Mouse (Mus musculus): ENCODE results near the gene Diexf.

The Diexf gene

DNA sequence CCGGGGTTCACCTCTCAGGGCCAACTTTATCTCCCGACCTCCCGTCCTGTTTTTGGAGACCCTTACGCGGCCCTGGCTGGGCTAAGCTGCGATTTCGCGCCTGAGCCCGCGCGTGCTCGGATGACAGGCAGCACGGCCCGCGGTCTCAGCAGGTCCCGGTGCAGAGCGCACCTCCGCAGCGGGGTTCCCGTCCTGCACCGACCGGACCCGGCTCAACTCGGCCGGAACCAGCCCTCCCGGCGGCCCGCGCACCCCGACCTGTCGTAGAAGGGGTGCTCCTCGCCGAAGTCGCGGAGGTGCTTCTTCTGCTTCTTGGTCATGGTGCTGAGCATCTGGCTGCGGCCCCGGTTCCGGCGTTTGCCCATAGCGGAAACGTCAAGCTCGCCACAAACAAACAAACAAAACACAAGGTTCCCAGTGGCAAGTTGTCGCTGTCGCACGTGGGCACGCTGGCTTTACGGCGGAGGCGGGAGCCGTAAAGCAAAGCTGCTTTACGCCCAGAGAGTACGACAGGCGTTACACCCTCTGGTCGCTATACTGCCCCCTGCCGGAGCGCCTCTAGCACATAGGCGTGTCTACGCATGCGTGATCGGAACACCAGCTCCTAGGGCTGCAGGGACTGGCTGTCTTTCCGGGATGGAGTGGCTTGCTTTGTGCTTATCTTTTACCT is at the start of gene Diexf:
Diexf (minus strand) TSS at position 487 of the 670 bp plus-strand sequence.
- peak; percentile 98 to 99 for DNase-seq (ENCODE audit: low spot score in 2 of 2)

DNA sequence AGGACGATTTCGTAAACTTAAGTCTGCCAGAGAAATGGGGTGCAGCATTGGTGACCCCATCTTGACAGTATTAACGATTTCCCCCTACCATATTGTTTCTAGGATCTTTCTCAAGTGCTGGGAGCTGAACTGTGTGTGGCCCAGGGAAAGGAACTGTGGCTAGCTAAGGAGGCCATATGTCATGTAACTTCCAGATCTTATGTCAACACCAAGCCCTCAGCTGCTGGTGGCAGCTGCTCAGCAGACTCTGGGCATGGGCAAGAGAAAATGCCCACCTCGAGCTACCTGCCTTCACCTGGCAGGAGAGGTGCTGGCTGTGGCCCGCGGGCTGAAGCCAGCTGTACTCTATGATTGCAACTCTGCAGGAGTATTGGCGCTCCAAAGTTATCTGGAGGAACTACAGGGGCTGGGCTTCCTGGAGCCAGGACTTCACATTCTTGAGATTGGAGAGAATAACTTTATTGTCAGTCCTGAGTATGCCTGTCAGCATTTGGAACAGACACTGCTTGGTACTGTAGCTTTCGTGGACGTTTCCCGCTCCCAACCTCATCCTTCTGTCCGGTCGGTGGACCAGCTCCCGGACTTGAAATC is 44.2 kb upstream of the Diexf start:
- no peak for DNase-seq (ENCODE audit: low spot score in 2 of 2)

DNA sequence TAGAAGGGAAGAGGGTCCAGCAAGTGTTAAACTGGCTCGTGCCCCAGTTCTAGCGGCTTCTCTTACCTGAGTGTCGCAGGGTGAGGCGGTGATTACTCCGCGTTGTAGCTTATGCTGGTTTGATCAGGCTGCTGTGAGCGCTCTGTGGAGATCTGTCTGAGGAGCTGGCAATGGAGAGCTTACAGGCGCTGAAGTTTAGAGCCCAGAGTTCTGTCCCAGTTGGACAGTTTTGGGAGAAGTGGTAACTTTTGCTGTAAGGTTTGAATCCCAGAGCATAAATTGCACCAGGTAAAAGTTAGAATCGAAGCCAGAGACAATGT is 43.7 kb upstream of the Diexf start:
- DNase-seq (ENCODE audit: low spot score in 2 of 2): no peak

DNA sequence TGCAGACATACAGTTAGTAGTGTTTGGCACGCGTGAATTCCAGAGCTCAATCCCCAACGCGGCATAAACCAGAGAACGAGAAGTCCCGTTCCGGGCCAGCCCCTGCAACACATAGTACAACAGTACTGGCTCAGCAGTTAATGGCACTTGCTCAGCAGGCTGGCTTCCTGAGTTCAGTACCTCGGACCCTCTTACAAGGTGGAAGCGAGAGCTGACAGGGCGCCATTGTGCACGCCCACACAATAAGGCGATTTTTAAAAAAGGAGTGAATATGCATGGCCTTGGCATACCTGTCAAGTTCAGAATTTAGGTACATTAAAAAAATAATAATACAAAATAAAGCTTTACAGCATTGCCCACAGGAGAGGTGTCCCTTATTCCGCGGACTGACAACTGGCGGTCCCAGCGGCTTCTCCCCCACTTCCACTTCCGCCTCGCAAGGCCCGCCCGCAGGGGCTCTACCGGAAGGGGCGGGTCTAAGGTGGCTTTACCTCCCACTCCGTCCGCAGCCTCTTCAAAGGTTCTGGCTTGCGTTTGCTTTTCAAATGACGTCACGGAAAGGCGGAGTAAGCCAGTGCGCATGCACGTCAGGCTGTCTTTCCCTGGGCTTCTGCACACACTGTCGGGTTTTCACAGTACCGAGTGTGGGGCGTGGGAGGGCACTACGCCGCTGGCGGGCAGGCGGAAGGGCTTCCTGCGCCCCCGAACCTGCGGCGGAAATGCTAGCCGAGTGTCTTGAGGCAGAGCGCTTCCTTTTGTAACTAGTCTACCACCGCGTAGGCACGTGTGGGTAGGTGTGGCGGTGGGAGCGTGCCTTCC is 43.1 kb upstream of the Diexf start:
- peak; percentile 73 to 89 for DNase-seq (ENCODE audit: low spot score in 2 of 2)

DNA sequence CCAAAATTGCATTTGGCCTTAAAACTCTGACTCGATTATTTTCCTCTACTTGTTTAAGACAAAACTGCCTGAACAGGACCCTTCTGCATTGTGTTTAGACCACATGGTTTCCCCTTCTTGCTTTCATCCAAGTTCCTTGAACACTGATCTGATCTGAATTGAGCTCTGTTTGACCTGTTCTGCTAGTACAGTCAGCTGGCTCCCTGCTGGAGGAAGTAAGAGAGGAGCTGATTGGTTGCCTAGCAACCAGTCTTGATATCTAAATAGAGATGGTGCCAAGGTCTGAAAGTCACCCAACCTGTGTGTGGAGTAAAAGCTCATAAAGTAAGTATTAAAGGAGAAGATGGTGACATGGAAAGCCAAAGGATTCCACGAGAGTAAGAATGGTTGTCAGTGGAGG is 39.8 kb upstream of the Diexf start:
- no peak for DNase-seq (ENCODE audit: low spot score in 2 of 2)

DNA sequence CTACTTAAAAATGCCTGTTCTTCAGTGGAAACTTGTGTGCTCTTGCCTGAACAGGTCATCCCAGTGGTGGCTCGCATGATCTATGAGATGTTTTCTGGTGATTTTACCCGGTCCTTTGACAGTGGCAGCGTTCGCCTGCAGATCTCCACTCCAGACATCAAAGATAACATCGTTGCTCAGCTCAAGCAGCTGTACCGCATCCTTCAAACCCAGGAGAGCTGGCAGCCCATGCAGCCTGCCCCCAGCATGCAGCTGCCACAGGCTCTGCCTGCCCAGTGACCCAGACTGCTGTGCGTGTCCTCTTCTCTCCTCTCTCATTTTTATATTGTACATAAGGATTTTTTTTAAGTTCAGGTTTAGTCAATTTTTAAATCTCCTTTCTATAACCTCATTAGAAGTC is 39.2 kb upstream of the Diexf start:
- DNase-seq (ENCODE audit: low spot score in 2 of 2): no peak

DNA sequence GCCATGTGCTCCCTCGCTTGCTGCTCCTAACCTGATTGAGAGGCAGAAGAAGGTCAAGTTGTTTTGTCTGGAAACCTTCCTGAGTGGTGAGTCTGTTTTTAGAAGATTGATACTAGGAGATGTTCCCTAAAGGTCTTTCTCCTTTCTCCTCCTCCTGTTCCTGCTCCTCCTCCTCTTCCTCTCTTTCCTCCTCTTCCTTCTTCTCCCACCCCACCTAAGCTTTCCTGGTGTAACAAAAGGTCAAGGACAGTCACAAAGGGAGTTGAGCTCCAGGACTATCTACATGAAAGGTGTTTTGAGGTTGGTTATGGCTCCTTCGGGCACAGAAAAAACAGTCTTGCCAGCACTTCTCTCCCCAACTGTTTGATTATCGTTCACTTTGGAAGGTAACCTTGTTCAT is 37.7 kb upstream of the Diexf start, which contains the start of gene A130010J15Rik:
A130010J15Rik (plus strand) TSS at position 301 of the 400 bp plus-strand sequence.
- DNase-seq (ENCODE audit: low spot score in 2 of 2): no peak

DNA sequence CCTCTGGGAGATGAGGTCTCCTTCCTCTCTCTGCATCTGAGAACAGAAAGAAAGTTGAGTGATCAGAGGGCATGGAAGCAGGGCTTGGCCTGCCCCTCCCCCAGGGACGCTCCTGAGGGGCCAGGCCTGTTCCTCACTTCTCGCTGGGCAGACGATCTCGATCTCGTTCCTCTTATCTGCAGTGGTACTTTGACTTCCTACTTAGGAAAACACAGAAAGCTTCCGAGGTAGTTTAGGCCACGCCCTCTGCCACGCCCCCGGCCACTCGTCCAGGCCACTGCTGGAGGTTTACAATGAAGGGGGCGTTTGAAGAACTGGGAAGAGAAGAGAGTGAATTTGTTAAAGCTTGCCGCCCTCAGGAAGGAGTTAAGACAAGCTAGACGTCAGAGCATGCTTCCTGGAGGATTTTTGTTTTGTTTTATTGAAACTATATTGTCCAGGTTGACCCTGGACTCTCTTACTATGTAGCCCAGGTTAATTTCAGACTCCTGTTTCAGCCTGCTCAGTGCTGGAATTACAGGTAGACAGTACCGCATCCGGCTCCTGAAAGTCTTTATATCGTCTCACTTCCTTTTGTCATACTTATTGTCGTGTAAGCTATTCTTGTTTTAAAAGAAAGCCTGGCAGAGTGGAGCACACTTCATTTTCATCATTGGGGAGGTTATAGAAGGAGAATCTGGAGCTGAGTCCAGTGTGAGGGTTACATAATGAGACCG is 30.4 kb upstream of the Diexf start:
- DNase-seq (ENCODE audit: low spot score in 2 of 2): no peak

DNA sequence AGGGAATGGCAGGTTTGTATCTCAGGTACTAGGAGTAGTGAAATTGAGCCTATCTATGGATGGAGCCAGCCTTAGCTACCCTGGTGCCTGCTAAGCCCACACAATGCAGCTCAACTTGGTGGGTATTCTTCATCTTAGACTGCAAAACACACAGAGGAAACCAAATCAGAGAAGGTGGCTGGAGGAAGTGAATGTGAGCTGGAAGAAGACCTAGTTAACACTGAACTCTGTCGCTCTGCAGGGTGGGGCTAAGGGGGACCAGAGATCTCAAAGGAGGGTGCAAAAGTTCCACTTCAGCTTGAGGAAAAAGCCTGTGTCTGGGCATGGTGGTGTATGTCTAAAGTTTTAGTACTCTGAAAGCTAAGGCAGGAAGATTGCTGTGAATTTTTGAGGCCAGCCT is 29.5 kb upstream of the Diexf start:
- no peak for DNase-seq (ENCODE audit: low spot score in 2 of 2)

DNA sequence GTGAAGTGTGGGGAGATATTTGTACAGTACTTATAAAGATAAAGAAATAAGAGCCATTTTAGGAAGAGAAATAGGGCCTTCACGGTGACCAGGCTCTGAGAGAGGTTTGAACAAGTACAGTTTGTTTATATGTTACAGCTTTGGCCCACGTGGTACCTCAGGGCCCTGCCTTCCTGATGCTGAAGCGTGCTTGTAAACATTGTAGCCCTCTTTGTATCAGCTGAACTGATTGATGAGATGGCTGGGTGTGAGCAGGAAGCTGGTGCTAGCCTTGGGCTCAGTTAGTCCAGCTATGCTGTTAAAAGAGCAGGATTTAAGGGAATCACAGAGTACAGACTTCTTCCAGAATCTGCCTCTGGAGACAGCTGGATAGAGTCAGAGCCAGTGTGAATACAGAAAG is 29.1 kb upstream of the Diexf start:
- DNase-seq (ENCODE audit: low spot score in 2 of 2): no peak

DNA sequence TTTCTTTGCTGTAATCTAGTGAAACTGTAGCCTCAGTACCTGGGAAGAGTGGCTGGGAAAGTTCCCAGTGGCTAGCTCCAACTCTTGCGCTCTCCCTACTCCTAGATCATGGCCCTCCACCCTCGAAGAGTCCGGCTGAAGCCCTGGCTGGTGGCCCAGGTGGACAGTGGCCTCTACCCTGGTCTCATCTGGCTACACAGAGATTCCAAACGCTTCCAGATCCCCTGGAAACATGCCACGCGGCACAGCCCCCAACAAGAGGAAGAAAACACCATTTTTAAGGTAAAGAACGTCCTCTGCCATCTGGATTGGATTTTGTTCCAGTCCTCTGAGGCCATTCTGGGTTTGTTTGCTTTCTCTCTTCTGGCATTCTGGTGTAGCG is 27.0 kb upstream of the Diexf start:
- no peak for DNase-seq (ENCODE audit: low spot score in 2 of 2)

DNA sequence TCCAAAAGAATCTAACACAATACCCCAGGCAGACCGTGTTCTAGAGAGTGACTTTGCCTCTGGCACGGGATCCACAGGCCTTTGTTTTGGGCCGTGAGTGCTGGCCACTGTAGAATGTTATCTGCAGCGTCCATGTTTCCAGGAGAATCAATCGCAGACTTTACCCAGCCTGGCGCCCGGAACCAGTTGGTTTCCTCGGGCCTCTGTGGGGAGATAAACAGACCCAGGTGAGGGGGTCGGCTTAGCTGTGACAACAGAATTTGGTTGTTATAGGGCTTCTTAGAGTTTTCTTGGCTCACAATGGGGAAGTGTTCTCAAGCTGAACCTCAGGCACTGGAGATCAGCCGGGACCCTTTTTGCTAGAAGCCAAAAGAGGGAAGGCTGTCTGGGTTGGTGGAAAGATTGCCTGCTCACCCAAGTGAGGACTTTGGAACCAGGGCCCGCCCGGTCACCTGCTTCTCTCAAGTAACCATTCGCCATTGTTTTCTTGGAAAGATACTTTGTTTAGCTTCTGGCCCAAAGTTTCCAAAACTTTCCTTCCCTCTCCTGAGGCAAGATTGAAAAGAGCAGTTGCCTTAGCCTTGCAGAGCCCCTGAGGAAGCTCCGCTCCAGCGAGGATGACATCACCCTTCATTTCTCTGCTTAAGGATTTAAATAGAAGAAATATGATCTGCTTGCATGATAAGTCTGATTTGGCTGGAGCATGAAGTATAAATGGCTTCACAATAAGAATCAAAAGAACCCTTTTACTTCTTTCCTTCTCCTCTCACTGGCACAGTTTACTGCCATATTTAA is 26.4 kb upstream of the Diexf start:
- DNase-seq (ENCODE audit: low spot score in 2 of 2): no peak

DNA sequence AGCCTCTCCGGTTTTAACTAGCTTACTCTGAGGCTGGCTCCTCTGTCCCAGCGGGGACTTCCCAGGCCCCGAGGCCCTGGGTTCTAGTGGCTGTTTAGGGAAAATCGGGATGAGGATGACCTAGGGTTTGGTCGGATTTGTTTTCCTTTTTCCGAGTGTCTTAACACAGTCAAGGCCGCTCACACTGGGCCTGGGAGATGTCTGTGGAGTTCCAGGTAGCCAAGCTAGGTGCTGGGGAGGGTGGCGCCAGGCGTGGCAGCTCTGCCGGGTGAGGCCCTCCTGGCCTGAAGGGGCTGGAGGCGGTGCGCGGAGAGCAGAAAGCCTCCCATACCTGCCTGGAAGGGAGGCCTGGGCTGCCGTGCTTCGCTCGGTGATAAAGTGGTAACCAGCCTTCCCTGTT is 23.5 kb upstream of the Diexf start:
- DNase-seq (ENCODE audit: low spot score in 2 of 2): no peak

DNA sequence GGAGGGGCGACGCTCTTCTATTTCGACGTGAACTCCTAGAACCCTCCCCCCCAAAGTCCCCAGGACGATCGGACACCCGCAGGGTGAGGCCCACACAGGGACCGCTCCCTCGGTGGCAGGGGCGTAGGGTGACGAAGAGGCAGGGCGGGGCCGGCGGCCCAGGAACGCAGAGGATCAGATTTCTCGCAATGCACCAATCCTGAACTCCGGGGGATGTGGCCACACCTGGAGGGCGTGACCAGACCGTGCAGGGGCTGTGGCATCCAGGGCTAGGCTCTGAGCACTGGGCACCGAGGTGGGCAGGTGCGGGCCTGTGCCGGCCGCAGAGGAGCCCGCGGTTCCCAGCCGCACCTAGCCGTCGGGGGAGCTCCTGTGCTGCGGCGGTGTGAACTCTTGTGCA is 22.8 kb upstream of the Diexf start, which contains the start of gene Irf6:
Irf6 (plus strand) TSS at position 240 of the 400 bp plus-strand sequence.
- DNase-seq (ENCODE audit: low spot score in 2 of 2): no peak

DNA sequence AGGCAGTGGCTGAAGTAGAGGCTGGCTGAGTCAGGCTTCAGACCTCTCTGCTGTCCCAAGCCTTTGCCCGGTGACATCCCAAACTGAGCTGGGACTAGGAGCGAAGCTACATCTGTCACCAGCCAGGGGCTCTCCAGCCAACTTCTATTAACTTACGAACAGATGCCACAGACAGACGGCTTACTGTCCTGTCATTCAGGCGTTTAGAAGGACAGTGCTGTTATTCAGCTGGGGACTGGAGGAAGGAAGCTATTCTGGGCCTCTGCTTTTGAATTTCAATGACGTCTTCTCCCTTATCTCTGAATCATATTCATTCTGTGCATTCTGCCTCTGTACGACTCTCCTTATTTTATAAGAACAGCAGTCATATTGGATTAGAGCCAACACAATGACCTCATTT is 21.1 kb upstream of the Diexf start:
- DNase-seq (ENCODE audit: low spot score in 2 of 2): no peak

DNA sequence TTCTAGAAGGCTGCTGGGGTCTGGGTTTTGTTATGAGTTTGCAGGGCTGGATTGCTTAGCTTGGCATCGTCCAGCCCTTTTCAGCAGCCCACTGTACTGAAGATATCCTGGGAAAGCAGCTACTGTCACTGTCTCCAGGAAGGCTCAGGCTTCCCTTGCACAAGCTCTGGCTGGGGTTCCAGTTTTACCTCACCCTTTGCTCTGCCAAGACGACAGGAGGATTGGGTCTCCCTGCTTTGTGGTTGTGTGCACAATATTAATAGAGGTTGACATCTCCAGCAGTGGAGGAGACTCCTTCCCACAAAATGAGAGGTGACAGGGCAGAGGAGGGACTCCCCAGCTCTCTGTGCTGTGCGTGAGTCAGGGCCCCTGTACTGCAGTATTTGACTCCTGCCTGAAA is 19.2 kb upstream of the Diexf start:
- DNase-seq (ENCODE audit: low spot score in 2 of 2): no peak

DNA sequence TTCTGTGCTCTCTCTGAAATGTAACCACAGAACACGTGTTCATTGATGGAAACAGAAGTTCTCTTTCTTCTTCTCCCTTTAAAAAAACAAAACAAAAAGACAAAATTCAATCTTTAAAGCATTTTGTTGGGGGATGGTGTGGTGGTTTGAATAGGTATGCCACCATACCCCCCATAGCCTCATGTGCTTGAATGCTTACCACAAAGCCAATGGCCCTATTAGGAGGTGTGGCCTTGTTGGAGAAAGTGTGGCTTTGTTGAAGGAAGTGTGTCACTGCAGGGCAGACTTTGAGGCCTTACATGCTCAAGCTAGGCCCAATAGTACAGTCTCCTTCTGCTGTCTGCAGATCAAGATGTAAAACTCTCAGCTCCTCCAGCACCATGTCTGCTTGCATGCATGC is 16.3 kb upstream of the Diexf start:
- no peak for DNase-seq (ENCODE audit: low spot score in 2 of 2)

DNA sequence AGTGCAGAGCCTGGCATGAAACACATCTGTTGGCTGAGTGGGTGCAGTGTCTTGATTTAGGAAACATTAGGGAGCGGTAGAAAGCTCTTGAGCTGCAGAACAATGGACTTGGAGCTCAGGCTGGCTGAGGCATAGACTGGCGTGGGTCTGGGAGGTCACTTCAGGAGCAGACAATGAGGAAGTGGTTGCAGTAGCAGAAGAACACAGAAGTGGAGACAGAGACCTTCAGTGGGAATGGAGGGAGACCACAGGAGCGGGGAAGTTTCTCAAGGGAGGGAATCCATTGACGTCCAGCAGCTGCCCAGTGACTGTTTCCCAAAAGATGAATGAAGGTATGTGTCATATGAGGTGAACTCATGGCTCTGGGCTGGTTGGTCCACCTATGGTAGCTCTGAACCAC is 15.0 kb upstream of the Diexf start:
- no peak for DNase-seq (ENCODE audit: low spot score in 2 of 2)

DNA sequence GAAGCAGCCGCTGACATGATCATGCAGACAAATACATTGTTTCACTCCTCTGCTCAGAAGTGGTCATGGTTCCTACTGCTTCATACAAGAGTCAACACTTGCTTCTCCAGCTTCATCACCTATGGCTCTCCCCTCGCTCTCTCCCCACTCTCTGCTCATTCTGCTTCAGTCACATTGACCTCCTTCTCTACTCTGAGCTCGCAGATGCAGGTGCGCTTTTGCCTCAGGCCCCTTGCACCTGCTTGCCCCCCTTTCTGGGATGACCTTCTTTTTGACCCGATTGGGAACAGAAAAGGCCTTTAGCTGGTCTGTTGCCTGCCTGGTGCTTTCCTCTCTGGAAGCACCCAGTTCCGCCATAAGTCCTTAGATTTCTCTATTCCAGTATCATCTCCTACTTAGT is 14.4 kb upstream of the Diexf start:
- DNase-seq (ENCODE audit: low spot score in 2 of 2): no peak

DNA sequence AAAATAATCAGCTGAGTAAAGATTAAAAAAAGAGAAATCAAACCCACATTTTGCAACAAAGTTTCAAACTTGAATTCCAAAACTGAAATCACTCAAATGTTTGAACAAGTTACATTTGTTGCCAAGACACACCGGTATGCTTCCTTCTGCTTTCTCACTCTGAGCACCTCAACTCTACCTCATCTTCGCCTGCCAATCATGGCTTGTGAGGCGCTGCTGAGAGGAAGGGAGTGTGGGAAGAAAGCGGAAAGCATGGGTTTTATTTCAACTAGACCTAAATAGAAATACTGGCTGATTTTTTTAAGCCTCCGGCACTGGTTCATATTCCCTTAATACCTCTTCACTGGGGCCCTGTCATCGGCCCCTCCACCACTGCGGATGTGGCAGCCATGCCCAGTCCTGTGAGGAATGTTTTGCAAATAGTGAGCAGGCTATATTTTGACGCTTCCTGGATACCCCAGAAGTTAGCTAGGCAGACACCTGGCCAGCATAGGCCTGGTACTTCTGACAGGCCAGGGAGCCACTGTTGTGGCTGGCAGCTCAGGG is 12.5 kb upstream of the Diexf start:
- no peak for DNase-seq (ENCODE audit: low spot score in 2 of 2)

DNA sequence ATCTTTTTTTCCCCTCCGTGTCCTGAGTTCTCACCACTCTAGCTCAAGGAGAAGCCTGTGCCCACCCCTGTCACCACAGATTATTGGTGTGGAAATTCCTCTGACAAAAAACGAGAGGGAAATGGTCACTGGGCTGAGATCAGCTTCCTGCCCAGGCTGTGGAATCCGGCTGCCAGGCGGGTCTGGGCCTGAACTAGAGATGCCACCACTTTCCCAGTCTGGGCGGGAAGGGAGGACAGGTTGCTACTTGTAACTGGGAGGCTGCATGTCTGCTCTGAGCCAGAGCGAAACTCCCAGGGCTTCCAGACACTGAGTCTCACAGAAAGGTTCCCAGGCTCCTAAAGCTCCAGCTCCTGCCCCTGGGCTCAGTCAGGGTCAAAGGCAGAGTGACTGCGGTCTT is 11.0 kb upstream of the Diexf start:
- DNase-seq (ENCODE audit: low spot score in 2 of 2): no peak
